Mouse (Mus musculus): ENCODE results near the gene Asic3.

Asic3 gene

GRCm38 (mm10) chr5:24423129-24424003 lies 10.2 kb downstream of the Asic3 start, which contains the start of the genes Cdk5 and Slc4a2:
Gene Cdk5 (minus strand): TSS chr5:24423530.
Gene Slc4a2 (plus strand): TSS chr5:24423837.
- peak; percentile 98 for DNase-seq (ENCODE audit: low read depth, low spot score)
- no peaks in the 10 kb centered on the region for H3K36me3 ChIP-seq (ENCODE audit: control insufficient read depth, insufficient read depth, low read length, poor library complexity, severe bottlenecking)
- no peaks in the 10 kb centered on the region for H3K27me3 ChIP-seq (ENCODE audit: control insufficient read depth, insufficient read depth, low read length, poor library complexity, severe bottlenecking)

- no peaks in the 10 kb centered on the region for H3K27me3 ChIP-seq (ENCODE audit: control insufficient read depth, insufficient read depth, low read length, poor library complexity, severe bottlenecking)
- H3K36me3 ChIP-seq (ENCODE audit: control insufficient read depth, insufficient read depth, low read length, poor library complexity, severe bottlenecking), result no peaks in the 10 kb centered on the region
- no peak for DNase-seq (ENCODE audit: low read depth, low spot score)
These were observed 11.0 kb downstream of the Asic3 start for GRCm38 (mm10) chr5:24424004-24424781.

GRCm38 (mm10) chr5:24424861-24425411 lies 11.7 kb downstream of the Asic3 start:
- Histone ChIP-seq H3K27me3 (ENCODE audit: control insufficient read depth, insufficient read depth, low read length, poor library complexity, severe bottlenecking) (no peaks in the 10 kb centered on the region), H3K36me3 (ENCODE audit: control insufficient read depth, insufficient read depth, low read length, poor library complexity, severe bottlenecking) (0 out of 2 replicates have a peak, but pooled peaks cover 4% of the 10 kb centered on the region)
- DNase-seq (ENCODE audit: low read depth, low spot score), result peak; percentile 91

GRCm38 (mm10) chr5:24425421-24426036 lies 12.3 kb downstream of the Asic3 start:
- peak; percentile 66 for DNase-seq (ENCODE audit: low read depth, low spot score)
- H3K27me3 ChIP-seq (ENCODE audit: control insufficient read depth, insufficient read depth, low read length, poor library complexity, severe bottlenecking), result no peaks in the 10 kb centered on the region
- H3K36me3 ChIP-seq (ENCODE audit: control insufficient read depth, insufficient read depth, low read length, poor library complexity, severe bottlenecking), result 0 out of 2 replicates have a peak, but pooled peaks cover 4% of the 10 kb centered on the region

- peak; percentile 17 for DNase-seq (ENCODE audit: low read depth, low spot score)
- H3K27me3 ChIP-seq (ENCODE audit: control insufficient read depth, insufficient read depth, low read length, poor library complexity, severe bottlenecking), result no peaks in the 10 kb centered on the region
- H3K36me3 ChIP-seq (ENCODE audit: control insufficient read depth, insufficient read depth, low read length, poor library complexity, severe bottlenecking), result peaks cover 7% of the 10 kb centered on the region; the same call in 1 of the 2 replicates
These were observed 12.8 kb downstream of the Asic3 start for GRCm38 (mm10) chr5:24426037-24426432.

- DNase-seq (ENCODE audit: low read depth, low spot score), result no peak
- peaks cover 8% of the 10 kb centered on the region; the same call in 1 of the 2 replicates for H3K36me3 ChIP-seq (ENCODE audit: control insufficient read depth, insufficient read depth, low read length, poor library complexity, severe bottlenecking)
- H3K27me3 ChIP-seq (ENCODE audit: control insufficient read depth, insufficient read depth, low read length, poor library complexity, severe bottlenecking), result no peaks in the 10 kb centered on the region
These were observed 13.5 kb downstream of the Asic3 start for GRCm38 (mm10) chr5:24426556-24427284.

GRCm38 (mm10) chr5:24427285-24427633 lies 14.1 kb downstream of the Asic3 start:
- DNase-seq (ENCODE audit: low read depth, low spot score), result no peak
- peaks cover 8% of the 10 kb centered on the region; the same call in 1 of the 2 replicates for H3K36me3 ChIP-seq (ENCODE audit: control insufficient read depth, insufficient read depth, low read length, poor library complexity, severe bottlenecking)
- H3K27me3 ChIP-seq (ENCODE audit: control insufficient read depth, insufficient read depth, low read length, poor library complexity, severe bottlenecking), result no peaks in the 10 kb centered on the region

- Histone ChIP-seq H3K36me3 (ENCODE audit: control insufficient read depth, insufficient read depth, low read length, poor library complexity, severe bottlenecking) (peaks cover 9% of the 10 kb centered on the region), H3K27me3 (ENCODE audit: control insufficient read depth, insufficient read depth, low read length, poor library complexity, severe bottlenecking) (no peaks in the 10 kb centered on the region)
- no peak for DNase-seq (ENCODE audit: low read depth, low spot score)
These were observed 14.8 kb downstream of the Asic3 start for GRCm38 (mm10) chr5:24427981-24428402.

- no peaks in the 10 kb centered on the region for H3K27me3 ChIP-seq (ENCODE audit: control insufficient read depth, insufficient read depth, low read length, poor library complexity, severe bottlenecking)
- peaks cover 11% of the 10 kb centered on the region for H3K36me3 ChIP-seq (ENCODE audit: control insufficient read depth, insufficient read depth, low read length, poor library complexity, severe bottlenecking)
- no peak for DNase-seq (ENCODE audit: low read depth, low spot score)
These were observed 15.4 kb downstream of the Asic3 start for GRCm38 (mm10) chr5:24428596-24428995.

GRCm38 (mm10) chr5:24433993-24434392 lies 20.8 kb downstream of the Asic3 start:
- DNase-seq (ENCODE audit: low read depth, low spot score), result no peak
- no peaks in the 10 kb centered on the region for H3K27me3 ChIP-seq (ENCODE audit: control insufficient read depth, insufficient read depth, low read length, poor library complexity, severe bottlenecking)
- H3K36me3 ChIP-seq (ENCODE audit: control insufficient read depth, insufficient read depth, low read length, poor library complexity, severe bottlenecking), result peaks cover 17% of the 10 kb centered on the region

GRCm38 (mm10) chr5:24441187-24441586 lies 28.0 kb downstream of the Asic3 start:
- H3K27me3 ChIP-seq (ENCODE audit: control insufficient read depth, insufficient read depth, low read length, poor library complexity, severe bottlenecking), result no peaks in the 10 kb centered on the region
- DNase-seq (ENCODE audit: low read depth, low spot score), result no peak
- no peaks in the 10 kb centered on the region; the same call in none of the 2 replicates for H3K36me3 ChIP-seq (ENCODE audit: control insufficient read depth, insufficient read depth, low read length, poor library complexity, severe bottlenecking)

- DNase-seq (ENCODE audit: low read depth, low spot score), result no peak
- H3K36me3 ChIP-seq (ENCODE audit: control insufficient read depth, insufficient read depth, low read length, poor library complexity, severe bottlenecking), result no peaks in the 10 kb centered on the region; the same call in none of the 2 replicates
- H3K27me3 ChIP-seq (ENCODE audit: control insufficient read depth, insufficient read depth, low read length, poor library complexity, severe bottlenecking), result no peaks in the 10 kb centered on the region
These were observed 28.8 kb downstream of the Asic3 start for GRCm38 (mm10) chr5:24442029-24442428.

GRCm38 (mm10) chr5:24443204-24443603 lies 30.0 kb downstream of the Asic3 start:
- DNase-seq (ENCODE audit: low read depth, low spot score), result no peak
- H3K27me3 ChIP-seq (ENCODE audit: control insufficient read depth, insufficient read depth, low read length, poor library complexity, severe bottlenecking), result no peaks in the 10 kb centered on the region

GRCm38 (mm10) chr5:24443927-24444326 lies 30.7 kb downstream of the Asic3 start:
- Histone ChIP-seq H3K27me3 (ENCODE audit: control insufficient read depth, insufficient read depth, low read length, poor library complexity, severe bottlenecking) (no peaks in the 10 kb centered on the region), H3K36me3 (ENCODE audit: control insufficient read depth, insufficient read depth, low read length, poor library complexity, severe bottlenecking) (no peaks in the 10 kb centered on the region; the same call in 1 of the 2 replicates)
- DNase-seq (ENCODE audit: low read depth, low spot score), result no peak

More at GRCm38 (mm10) chr5:24443204-24443603, 30.0 kb downstream of the Asic3 start:
- no peaks in the 10 kb centered on the region; the same call in 1 of the 2 replicates for H3K36me3 ChIP-seq (ENCODE audit: control insufficient read depth, insufficient read depth, low read length, poor library complexity, severe bottlenecking)
